Mouse (Mus musculus) forebrain, embryonic 14.5 days (tissue): ENCODE data around the gene 1700093K21Rik. TPM values are rescaled to one million over a fixed set of nuclear protein-coding genes. Genes with fewer than 3 reads are reported as not detected.
A peak's percentile ranks its signal among the peaks of the same experiment; 100 is the strongest.

Experiments used
- ATAC-seq: fragments of 200-750 bp; cut with Nextera tagmentation; 2 replicates; pipeline ENCODE4 v1.8.0; 2017; ENCODE audit warnings: mild to moderate bottlenecking, moderate library complexity
- DNase-seq: peaks from one replicate; pipeline ENCODE4 v3.0.0-alpha.2; 2015; ENCODE audit warnings: low spot score
- H3K27ac ChIP-seq: fragments of 300-500 bp; sonication (generic); 2 replicates; pipeline ENCODE4 v1.5.1; 2014; ENCODE audit warnings: low read depth, mild to moderate bottlenecking, control low read depth, low read length, moderate library complexity
- H3K27me3 ChIP-seq: fragments of 300-500 bp; sonication (generic); replicated peaks from 2 replicates; pipeline ENCODE4 v1.6.1; 2014; ENCODE audit warnings: low read length, control low read depth, mixed read lengths; ENCODE audit not compliant: control insufficient read depth, insufficient read depth
- H3K36me3 ChIP-seq: fragments of 300-500 bp; sonication (generic); 2 replicates; pipeline ENCODE4 v1.6.1; 2014; ENCODE audit warnings: low read length, control low read depth; ENCODE audit not compliant: control insufficient read depth, insufficient read depth
- H3K4me1 ChIP-seq: fragments of 300-500 bp; sonication (generic); 2 replicates; pipeline ENCODE4 v1.6.1; 2014; ENCODE audit warnings: antibody characterized with exemption, low read length, control low read depth; ENCODE audit not compliant: control insufficient read depth, insufficient read depth
- H3K4me2 ChIP-seq: fragments of 300-500 bp; sonication (generic); 2 replicates; pipeline ENCODE4 v1.6.1; 2014; ENCODE audit warnings: mild to moderate bottlenecking, control low read depth, low read length
- H3K4me3 ChIP-seq: fragments of 300-500 bp; sonication (generic); 2 replicates; pipeline ENCODE4 v1.5.1; 2014; ENCODE audit warnings: low read depth, low read length, control low read depth
- H3K9ac ChIP-seq: fragments of 300-500 bp; sonication (generic); 2 replicates; pipeline ENCODE4 v1.6.1; 2014; ENCODE audit warnings: mild to moderate bottlenecking, low read length, control low read depth, moderate library complexity
- H3K9me3 ChIP-seq: fragments of 300-500 bp; sonication (generic); replicated peaks from 2 replicates; pipeline ENCODE4 v1.6.1; 2016; ENCODE audit warnings: low read length, control low read depth, mixed read lengths; ENCODE audit not compliant: control insufficient read depth
- WGBS: fragments of 180-500 bp; shearing (Covaris S2); extraction: QIAGEN DNeasy Blood & Tissue Kit; methylation state at CpG from one replicate; pipeline ENCODE4 v1.1.7; 2014; 5-methylcytosine and 5-hydroxymethylcytosine counted together
- polyA plus RNA-seq: library from polyadenylated mRNA; unstranded; fragments of >200 nt; fragmentation: Nextera tagmentation; extraction: Ambion mirVana; gene quantifications from 2 replicates; pipeline ENCODE4 v1.2.1, GENCODE M21; 2014

Gene 1700093K21Rik
- polyA plus RNA-seq, 1 experiment from 2014 or later: not detected

DNA sequence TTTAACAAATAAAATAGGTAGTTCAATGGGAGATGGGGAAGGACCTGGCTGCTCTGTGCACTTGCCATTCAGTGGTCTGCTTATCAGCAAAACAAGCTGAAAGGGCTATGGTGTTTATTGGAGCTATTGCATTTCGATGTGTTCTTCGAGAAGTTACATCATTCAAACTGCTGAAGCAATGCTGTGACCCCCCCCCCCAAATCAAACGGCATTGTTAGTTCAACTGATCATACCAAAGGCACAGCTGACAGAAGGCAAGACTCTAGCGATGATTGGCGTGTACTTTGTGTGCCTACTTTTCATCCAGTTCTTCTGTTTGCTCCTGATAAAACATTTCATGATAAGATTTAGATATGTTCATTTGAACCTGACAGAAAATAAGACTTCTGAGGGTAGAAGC is 22.3 kb downstream of the 1700093K21Rik start:
- Histone ChIP-seq H3K9ac (peak overlapping the region; percentile 67), H3K36me3 (peaks cover 19% of the 10 kb centered on the region), H3K27me3 (no peaks in the 10 kb centered on the region), H3K27ac (peak overlapping the region; percentile 97), H3K9me3 (no peaks in the 10 kb centered on the region), H3K4me2 (peak overlapping the region; percentile 52), H3K4me1 (peaks cover 14% of the 10 kb centered on the region), H3K4me3 (peak overlapping the region; percentile 85)
- DNase-seq: peak; percentile 42
- ATAC-seq: no peak
- WGBS: 50% methylated on average over 5 of the region's 5 CpGs

DNA sequence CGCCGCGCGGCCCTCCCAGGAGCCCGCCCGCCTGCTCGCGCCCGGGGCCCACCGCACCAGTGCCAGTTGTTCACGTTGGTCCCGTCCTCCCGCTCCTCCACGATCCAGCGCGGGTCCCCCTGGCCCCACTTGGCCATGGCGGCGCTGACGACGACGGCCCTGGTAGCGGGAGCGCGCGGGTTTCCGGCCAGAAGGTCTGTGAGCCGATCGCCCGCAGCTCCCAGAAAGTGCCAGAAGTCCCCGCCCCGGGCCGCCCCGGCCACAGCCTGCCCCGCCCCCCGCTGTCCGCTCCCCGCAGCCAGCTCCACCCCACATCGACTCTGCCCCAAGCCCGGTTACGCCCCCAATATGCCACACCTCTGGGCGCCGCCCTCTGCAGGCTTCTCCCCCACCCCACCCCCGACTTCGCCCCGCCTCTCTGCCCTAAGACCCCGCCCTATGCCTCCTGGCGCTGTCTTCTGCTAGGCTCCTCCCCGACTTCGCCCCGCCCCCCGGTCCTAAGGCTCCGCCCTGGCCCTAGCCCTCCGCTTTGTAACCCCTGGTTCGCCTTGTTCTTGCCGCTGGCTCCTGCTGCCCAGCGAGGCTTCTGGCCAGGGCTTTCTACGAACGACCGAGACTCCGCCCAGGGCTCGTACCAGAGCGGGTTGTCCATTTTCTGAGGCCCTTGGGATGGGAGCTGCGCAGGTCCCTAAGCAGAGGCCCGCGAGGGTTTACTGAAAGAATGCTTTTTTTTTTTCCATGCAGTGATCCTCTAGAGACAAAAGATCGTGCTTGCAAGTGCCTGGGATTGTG is 23.0 kb downstream of the 1700093K21Rik start, which contains the start of gene Ahsa2:
Gene Ahsa2 (minus strand): TSS at position 313 of the 792 bp plus-strand sequence.
- ATAC-seq: peak; percentile 93
- Histone ChIP-seq H3K9ac (peak within 1 kb of the TSS; percentile 93), H3K4me3 (peak within 1 kb of the TSS; percentile 85), H3K27me3 (no peaks in the 10 kb centered on the region), H3K4me2 (peak within 1 kb of the TSS; percentile 52), H3K4me1 (peaks cover 14% of the 10 kb centered on the region), H3K36me3 (peaks cover 26% of the 10 kb centered on the region), H3K9me3 (no peaks in the 10 kb centered on the region), H3K27ac (peak within 1 kb of the TSS; percentile 97)
- DNase-seq: peak; percentile 97
- 1% methylated on average over 66 of the region's 66 CpGs for WGBS

DNA sequence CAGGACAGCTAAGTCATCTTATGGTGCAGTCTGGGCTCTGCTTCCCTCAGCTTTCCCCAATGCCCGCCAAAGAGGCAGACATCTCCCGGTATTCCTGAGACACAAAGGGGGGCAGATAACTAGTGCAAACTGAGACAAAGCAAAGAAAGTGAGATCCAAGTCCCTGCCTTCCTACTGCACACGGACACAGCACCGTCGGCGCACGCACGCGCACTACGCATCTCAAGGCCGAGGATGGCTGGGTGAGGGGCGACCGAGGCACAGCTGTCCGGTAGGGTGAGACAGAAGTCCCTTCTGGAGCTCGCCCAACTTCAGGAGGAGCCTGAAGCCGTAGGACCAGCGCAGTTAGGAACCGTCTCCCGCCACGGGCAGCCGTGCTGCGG is 23.6 kb downstream of the 1700093K21Rik start:
- peak; percentile 87 for ATAC-seq
- Histone ChIP-seq H3K27ac (peak overlapping the region; percentile 97), H3K36me3 (peaks cover 32% of the 10 kb centered on the region), H3K4me3 (peak overlapping the region; percentile 85), H3K9ac (peak overlapping the region; percentile 93), H3K27me3 (no peaks in the 10 kb centered on the region), H3K9me3 (no peaks in the 10 kb centered on the region), H3K4me1 (peaks cover 14% of the 10 kb centered on the region), H3K4me2 (peak overlapping the region; percentile 52)
- peak; percentile 89 for DNase-seq
- WGBS: 0% methylated on average over 21 of the region's 22 CpGs

DNA sequence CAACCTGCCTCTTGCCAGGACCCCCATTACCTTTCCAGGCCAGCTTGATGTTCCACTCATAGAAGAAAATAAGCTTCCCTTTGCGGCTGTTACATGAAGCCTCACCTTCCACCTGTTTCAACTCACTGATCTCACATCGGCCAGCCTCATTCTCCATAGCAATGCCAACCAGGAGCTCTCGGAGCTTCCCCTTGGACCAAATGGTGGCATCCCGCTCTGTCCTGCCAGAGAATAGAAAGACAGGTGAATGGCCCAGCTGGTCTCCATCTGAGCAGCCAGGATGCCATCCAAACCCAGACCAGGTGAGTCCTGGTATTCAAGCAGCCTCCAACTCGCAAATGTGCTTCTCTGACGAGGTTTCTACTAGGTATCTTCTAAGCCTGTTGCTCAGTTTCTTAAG is 24.3 kb downstream of the 1700093K21Rik start:
- H3K27ac ChIP-seq: peak overlapping the region; percentile 97; the same call in 1 of the 2 replicates
- H3K4me1 ChIP-seq: peaks cover 14% of the 10 kb centered on the region
- no peaks in the 10 kb centered on the region for H3K27me3 ChIP-seq
- no peaks in the 10 kb centered on the region for H3K9me3 ChIP-seq
- DNase-seq (peak; percentile 12), ATAC-seq (no peak)
- peak overlapping the region; percentile 85 for H3K4me3 ChIP-seq
- 43% methylated on average over 6 of the region's 6 CpGs for WGBS
- peaks cover 39% of the 10 kb centered on the region for H3K36me3 ChIP-seq
- H3K9ac ChIP-seq: peak overlapping the region; percentile 93
- peak overlapping the region; percentile 52 for H3K4me2 ChIP-seq

DNA sequence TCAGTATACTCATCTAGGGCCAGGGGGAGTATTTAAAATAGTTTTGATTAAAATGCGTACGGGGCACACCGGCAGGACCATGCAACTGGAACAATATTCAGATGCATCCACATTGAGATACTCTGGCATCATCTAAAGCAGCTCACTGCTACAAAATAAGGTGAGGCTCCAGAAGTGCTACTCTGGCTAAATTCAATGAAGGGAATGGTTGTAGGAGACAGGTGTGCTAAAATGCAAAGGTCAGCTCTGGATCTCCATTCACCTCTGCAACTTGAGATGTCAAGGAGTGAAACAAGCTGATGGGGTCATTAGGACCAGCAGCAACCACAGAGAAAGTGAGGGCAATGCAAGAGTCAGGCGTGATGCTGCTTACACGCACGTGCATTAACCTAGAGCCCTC is 25.7 kb downstream of the 1700093K21Rik start:
- 97% methylated on average over 6 of the region's 6 CpGs for WGBS
- H3K9ac ChIP-seq: no peak overlapping the region
- H3K36me3 ChIP-seq: peaks cover 53% of the 10 kb centered on the region
- H3K9me3 ChIP-seq: no peaks in the 10 kb centered on the region
- H3K27ac ChIP-seq: no peak overlapping the region
- ATAC-seq: no peak
- no peak overlapping the region for H3K4me3 ChIP-seq
- peaks cover 14% of the 10 kb centered on the region for H3K4me1 ChIP-seq
- H3K27me3 ChIP-seq: no peaks in the 10 kb centered on the region
- no peak for DNase-seq
- H3K4me2 ChIP-seq: peak overlapping the region; percentile 52; the same call in 1 of the 2 replicates

DNA sequence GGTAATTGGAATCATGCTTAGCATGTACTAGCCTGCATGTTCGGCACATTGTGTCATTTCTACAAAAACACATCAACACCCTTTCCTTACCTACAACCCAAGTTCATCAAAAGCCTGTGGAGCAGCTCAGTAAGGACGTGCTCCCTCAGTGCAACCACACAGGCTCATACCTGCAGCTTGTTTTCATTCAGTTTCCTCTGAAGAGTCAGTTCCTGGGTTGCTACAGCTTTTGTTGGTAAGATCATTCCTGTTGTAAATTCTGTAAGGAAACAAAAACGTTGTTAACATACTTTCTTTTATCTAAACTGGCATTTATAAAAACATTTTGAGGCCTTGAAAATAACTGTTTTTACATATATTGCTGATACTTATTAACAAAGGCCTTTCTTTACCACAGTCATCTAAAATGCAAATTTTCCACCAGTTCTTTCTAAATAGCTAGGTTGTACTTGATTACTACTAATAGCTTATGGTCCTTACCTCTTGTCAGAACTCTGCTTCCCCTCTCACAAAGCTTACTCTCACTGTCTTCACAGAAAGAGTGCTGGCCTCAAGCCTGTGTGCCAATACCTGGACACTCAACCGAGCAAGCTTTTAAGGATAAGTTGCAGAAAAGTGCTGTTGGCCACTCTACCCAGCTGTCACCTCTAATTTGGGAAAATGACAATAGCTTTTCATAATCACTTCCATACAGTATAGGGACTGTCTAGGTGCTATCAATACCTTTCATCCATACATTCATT is 28.7 kb downstream of the 1700093K21Rik start:
- ATAC-seq (no peak), DNase-seq (no peak)
- no peak overlapping the region for H3K27ac ChIP-seq
- 95% methylated on average over 4 of the region's 4 CpGs for WGBS
- H3K4me2 ChIP-seq: no peak overlapping the region
- H3K9ac ChIP-seq: no peak overlapping the region
- H3K36me3 ChIP-seq: peaks cover 83% of the 10 kb centered on the region
- H3K27me3 ChIP-seq: no peaks in the 10 kb centered on the region
- H3K4me1 ChIP-seq: peaks cover 14% of the 10 kb centered on the region
- no peak overlapping the region for H3K4me3 ChIP-seq
- H3K9me3 ChIP-seq: no peaks in the 10 kb centered on the region

DNA sequence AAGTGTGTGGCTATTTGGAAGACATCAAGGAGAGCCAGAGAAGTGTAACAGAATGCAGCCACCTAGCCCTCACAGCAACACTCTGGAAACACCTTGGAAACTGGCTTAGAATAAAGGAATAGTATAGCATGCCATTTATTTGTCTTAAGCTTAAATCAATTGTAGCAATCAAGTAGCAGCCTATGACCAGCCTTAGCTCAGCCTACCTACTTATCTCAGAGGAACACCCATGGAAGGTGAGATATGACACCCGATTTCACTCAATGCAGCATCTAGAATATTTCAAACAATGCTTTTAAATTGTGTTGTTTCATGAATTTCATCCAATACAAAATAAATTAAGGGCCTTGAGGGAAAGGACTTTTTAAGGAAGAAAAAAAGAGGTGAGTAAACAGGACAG is 31.0 kb downstream of the 1700093K21Rik start:
- no peak overlapping the region for H3K9ac ChIP-seq
- H3K27ac ChIP-seq: no peak overlapping the region
- no peaks in the 10 kb centered on the region for H3K27me3 ChIP-seq
- no peak overlapping the region for H3K4me2 ChIP-seq
- 91% methylated on average over 1 of the region's 1 CpGs for WGBS
- no peak overlapping the region for H3K4me3 ChIP-seq
- no peaks in the 10 kb centered on the region for H3K4me1 ChIP-seq
- H3K36me3 ChIP-seq: peaks cover 90% of the 10 kb centered on the region
- DNase-seq (no peak), ATAC-seq (no peak)
- H3K9me3 ChIP-seq: no peaks in the 10 kb centered on the region
